Mouse (Mus musculus): Measurements from ENCODE around the gene A930004D18Rik. TPM values are rescaled to one million over a fixed set of nuclear protein-coding genes. Genes with fewer than 3 reads are reported as not detected.

The A930004D18Rik gene
- total RNA-seq, 2 experiments from 2014 or later, result not detected

DNA sequence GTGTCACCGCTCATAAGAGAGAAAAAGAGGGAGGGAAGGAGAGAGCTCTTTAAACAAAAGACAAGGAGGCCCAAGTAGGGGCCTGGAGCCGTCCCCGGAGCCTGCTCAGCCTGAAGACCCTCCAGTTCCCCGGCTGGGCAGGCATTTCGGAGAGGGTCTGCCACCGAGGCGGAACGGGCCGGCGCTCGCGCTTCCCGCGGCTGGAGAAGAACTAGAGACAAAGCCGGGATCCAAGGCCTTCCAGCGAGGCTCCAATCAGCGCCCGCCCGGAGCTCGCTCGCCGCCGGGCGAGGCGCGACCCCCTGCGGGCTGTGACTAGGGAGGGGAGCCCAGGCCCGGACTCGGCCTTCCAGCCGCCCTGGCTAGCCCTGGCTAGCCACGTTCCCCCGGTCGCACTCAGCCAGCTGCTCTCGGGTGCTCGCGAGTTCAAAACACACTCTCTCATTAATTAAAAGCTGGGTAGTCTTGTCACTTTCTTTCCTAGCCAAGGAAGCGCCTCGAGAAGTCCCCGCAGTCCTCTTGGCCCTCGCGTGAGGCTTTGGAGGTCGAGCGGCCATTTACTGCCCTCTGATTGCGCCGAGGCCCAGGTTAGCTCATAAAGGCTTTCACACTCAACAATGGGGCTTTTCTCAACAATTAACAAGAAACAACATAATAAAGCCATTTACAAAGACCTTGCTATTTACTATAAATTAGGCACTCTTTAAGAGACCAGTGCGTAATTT lies 2.2 kb upstream of the A930004D18Rik start:
- ATAC-seq (replicated peaks; ENCODE audit: low FRiP score, poor library complexity, severe bottlenecking), result no peak

DNA sequence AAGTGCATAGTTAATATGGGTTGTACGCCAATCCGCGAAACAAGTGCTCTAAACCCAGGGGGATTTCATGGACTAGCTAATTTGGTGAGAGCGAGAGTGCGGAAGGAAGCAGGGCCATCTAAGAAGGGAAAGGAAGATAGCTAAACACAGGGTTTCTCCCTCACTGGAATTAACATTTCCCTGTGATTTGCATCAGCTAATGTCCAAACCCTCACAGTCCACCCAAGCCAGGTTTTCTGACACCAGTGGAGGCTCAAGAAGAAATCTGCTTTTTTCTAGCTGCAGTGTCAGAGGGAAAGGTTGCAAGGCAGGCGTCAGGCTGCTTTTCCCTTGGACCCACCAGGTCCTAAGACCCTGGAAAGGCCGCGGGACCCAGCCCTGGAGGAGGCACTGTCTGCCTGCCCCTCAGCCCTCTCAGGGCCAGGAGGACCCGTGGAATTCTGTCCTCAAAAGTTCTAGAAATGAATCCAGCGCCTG lies 1.4 kb upstream of the A930004D18Rik start:
- ATAC-seq (replicated peaks; ENCODE audit: low FRiP score, poor library complexity, severe bottlenecking), result no peak

DNA sequence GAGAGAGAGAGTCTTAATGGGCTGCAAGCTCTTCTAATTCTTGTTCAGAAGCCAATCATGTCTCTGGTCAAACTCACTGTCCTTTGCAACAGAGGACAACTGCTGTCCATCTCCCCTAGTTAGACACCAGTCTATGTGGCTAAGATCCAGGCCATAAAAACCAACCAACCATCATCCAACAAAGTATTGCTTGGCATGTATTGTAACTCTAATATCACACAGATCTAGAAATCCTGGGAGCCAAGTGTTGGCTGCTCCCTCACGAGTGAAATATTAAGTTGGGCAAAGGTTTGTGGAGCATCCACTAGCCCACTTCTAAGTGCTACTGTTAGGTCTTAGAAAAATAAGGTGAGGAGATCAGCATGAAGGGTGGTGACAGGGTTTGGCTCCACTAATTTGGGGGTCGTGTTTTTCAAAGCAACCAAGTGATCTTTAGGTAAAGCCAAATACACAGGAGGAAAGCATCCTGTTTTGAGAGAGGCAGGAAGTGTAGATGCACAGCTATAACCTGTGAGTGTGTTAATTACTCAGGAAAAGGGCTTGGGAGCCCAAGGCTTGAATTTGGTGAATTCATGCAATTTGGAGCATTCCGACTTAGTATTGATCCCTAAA lies 710 bp upstream of the A930004D18Rik start:
- ATAC-seq (replicated peaks; ENCODE audit: low FRiP score, poor library complexity, severe bottlenecking), result no peak

DNA sequence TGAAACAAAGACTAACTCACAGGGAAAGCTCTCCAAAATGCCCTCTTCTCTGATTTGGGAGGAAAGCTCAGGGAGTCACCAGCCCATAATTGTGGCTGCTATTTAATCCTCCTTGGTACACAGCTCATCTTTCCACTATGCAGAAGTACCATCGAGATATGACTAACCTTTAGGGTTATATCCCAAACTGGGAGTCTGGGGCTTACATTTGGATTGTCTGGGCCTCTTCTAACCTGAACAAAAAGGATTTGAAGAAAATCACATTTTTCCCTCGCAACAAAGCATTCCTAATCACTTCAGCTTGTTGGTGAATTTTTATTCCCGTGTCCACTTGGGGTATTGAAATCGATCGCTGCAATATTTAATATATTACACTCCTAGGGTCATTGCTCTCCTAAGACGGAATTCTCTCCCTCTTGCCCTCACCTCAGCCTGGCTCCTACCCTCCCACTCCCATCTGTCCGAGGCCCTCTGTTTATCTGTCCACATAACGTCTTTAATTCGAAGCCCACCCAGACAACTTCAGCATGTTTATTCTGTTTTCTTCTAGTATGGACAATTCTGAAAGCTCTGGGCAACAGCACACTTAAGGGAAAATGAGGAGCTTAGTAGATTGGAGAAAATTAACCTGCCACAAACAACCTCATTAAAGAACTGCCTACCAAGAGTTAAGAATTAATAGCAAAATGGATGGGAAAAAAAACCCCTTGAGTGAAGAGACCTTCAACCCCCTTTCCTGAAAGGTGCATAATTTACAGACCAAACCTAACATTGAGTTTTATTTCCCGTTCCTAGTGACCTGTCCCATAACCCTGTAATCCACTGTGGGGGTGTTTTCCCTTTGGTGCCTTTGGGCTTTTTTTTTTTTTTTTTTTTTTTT lies 2.9 kb downstream of the A930004D18Rik start:
- no peak for ATAC-seq (replicated peaks; ENCODE audit: low FRiP score, poor library complexity, severe bottlenecking)

DNA sequence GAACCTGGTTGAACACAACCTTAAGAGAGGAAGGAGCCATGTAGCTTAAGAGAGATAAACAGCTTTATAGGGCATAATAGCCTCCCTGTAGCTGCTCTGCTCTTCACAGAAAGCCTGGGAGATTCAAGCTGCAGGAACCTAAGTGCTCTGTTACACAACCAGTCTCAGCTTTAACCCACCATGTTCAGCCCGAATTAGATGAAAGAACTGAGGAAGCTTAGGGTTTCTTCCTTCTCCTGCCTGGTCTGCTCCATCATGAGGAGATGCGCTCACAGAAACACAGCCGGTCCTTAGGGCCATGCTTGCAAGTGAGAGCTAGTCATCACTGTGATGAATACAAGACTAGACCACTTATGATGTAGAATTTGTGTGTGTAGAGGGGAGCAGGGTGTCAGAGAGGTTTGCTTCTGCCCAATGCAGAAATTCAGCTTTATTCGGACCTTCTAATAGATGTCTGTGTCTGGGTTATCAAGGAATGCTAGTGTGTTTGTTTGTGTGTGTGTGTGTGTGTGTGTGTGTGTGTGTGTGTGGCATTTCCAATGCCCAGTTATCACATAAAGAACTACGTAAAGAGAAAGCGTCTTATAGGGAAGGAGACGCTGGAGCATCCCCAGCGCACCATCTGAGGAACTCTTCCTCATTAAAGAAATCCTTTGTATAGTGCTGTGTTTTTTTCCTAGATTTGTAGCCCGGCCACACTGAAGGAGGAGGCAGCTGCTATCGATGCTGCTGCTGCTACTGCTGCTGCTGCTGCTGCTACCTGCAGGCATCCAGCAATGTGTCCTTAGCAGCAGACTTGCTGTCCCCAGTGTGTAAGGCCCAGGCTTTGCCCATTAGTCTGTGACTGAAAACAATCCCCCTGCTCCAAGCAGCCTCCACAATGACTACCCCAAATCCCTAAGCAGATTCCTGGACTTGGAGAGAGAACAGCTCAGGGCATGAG lies 4.1 kb downstream of the A930004D18Rik start:
- ATAC-seq (replicated peaks; ENCODE audit: low FRiP score, poor library complexity, severe bottlenecking), result no peak

DNA sequence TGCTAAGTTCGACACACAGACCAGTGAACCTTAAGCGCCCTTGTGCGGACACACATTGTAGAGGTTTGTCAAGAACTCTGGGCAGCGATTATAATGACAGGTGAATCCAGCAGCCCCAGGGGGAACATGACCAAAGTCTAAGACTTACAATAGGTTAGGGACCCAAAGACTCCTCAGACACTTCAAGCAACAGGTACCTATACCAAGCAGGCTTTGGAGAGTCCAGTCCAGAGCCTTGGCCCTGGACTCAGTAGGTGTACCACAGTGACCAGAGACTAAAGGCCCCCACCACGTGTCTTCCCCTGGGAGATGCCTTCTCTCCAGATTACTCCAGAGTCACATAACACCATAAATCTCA lies 5.0 kb downstream of the A930004D18Rik start:
- no peak for ATAC-seq (replicated peaks; ENCODE audit: low FRiP score, poor library complexity, severe bottlenecking)

DNA sequence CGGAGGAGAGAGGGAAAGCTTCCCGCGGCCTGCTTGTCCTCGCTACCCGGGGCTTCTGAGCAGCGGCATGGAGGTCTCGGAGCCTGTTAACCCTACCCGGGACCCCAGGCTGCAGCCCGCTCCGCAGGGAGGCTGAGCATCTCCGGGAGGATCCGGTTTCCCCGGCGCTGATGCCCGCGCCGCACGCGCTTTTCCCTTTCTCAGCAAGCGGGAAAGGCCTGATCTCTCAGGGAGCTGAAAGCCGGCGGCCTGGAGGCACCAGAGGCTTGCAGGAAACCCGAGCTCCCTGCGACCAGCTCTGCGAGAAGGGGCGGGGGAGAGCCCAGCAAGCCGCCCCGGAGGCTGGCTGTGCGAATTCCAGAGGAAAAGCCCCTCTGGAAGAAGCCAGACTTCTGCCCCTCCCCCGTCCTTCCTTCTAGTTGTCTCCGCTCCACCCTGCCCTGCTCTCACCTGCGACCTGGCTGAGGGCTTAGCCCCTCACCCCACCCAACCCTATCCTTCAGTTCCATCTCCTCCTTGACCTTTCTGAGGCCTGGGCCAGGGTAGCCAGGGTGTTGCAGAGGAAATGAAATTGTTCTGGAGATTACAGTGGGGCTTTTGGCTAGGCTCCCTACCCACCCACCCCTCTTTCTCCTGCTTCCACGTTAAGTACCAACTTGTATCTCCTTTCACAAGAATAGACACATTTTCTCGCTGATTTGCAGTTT lies 5.6 kb downstream of the A930004D18Rik start:
- no peak for ATAC-seq (replicated peaks; ENCODE audit: low FRiP score, poor library complexity, severe bottlenecking)

DNA sequence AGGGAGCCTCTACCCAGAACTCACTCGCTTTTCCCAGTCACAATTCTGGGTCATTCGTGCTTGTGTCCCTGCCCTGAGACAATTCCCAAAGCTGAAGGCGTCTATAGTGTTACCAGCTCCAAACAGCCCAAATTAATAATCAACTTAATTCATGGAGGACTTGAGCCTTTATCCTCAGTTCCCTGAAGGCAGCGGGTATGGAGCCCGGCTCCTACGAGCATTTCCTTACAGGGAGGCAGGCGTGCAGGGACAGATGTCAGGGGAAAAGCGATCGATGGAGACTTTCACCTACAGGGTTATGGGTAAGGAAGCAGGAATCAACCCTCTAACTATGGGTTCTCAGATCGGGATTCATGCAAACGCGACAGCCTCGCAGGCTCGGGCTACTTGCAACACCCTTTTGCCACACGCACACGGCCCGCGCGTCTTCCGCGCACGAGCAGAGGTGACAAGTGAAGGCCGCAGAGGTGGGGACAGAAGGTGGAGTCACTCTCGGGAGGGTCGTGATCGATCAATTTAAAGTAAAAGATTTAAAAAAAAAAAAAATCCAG lies 6.2 kb downstream of the A930004D18Rik start:
- no peak for ATAC-seq (replicated peaks; ENCODE audit: low FRiP score, poor library complexity, severe bottlenecking)

DNA sequence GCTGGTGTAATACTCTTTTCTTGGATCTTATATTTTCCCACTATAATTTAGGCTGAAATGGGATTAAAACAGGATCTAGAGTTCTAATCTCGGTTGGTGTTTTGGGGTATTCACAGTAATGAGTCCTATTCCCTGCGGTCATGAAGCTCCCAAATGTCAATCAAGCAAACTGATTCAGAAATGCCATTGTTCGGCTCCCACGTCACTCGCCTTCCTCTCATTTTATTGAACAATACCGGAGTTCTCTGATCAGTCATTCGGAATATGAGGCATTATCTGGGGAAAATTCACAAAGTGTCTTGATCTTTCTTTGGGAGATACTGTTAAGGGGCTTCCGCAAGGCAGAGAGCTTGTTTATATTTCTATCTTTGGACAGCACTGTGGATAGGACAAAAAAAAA lies 7.0 kb downstream of the A930004D18Rik start:
- no peak for ATAC-seq (replicated peaks; ENCODE audit: low FRiP score, poor library complexity, severe bottlenecking)

DNA sequence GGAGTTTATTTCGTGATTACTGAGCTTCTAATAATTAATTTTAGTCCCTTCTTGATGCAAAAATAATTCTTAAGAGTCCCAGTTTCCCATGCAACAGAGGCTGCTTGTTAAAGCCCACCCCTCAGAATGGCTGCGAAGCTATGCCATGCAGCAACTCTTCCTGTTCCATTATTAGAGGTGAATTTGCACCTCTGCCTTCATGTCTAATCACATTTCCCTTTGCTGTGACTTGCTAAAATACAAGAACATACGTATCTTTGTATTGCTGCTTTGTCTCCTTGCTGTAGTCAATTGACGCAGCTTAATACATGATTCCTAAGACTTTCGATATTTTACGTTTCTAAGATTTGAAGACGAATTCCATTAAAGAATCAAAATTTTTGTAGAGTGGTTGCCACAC lies 7.9 kb downstream of the A930004D18Rik start:
- ATAC-seq (replicated peaks; ENCODE audit: low FRiP score, poor library complexity, severe bottlenecking), result no peak

DNA sequence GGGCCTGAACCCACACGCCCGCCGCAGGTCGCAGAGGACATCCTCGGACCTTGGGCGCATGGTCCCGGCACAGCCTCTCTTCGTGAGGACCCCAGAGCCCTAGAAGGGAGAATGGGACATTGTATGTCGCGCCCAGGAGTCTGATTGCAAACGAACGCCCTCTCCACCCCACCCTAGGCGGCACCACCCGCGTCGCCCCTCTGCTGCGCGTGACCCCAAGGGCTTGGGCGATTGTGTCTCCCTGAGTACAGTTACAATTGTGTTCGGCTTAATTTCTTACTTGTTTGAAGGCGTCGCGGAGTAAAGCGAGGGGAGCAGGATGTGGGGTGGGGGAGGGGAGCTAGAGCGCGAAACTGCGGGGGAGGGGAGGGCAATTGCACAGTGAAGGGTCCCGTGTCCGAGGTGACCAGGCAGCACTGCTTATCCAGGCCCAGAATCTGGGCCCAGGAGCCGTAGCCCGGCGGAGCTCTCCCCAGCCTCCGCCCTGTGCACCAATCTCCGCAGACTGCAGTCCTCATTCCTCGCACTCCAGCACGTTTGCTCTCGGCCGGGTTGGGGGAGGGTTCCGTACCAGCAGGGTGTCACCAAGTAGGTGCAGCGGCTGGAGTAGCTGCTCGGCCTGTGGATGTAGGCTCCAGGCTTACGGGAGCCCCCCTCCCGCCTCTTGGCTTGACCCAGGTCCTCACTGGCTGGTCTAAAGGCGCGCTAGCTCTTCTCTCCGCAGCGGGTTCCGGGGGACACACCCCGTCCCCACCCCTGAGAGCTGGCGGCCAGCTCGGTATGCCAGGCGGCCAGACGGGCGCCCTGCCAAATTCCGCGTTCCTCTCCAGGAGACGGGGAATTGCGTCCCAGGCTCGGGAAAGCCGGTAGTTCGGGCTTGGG lies 9.2 kb downstream of the A930004D18Rik start:
- ATAC-seq (replicated peaks; ENCODE audit: low FRiP score, poor library complexity, severe bottlenecking), result peak; percentile 64

DNA sequence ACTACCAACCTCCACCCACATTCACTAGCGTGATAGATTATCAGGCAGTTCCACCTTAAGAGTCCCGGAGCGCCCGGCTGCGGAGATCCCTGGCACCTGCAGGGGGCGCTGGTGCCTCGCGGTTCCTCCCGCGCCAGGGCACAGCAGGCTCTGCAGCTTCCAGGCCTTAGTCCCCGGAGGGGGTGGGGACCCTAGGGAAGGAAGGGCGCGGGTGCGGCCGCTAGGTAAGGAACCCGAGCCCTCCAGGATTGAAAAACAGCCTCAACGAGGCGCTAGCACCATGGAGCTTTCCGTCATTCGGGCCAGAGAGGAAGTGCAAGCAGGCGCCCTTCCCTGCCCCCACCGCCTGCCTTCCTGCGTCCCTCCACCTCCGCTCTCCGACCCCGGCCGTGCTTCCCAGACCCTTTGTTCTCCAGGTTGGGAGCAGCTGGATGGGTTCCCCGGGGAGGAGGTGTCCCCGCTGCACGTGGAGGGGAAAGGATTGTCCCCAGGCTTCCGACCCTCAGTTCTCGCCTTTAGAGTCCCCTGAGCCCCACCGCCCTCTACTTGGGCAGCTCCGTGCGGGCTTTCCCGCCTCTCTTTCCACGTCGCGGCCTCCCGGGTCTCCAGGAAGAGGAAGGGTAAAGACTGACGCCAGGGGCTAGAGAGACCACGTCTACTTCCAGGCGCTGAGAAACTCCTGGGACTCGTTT lies 9.9 kb downstream of the A930004D18Rik start:
- peak; percentile 90 for ATAC-seq (replicated peaks; ENCODE audit: low FRiP score, poor library complexity, severe bottlenecking)

DNA sequence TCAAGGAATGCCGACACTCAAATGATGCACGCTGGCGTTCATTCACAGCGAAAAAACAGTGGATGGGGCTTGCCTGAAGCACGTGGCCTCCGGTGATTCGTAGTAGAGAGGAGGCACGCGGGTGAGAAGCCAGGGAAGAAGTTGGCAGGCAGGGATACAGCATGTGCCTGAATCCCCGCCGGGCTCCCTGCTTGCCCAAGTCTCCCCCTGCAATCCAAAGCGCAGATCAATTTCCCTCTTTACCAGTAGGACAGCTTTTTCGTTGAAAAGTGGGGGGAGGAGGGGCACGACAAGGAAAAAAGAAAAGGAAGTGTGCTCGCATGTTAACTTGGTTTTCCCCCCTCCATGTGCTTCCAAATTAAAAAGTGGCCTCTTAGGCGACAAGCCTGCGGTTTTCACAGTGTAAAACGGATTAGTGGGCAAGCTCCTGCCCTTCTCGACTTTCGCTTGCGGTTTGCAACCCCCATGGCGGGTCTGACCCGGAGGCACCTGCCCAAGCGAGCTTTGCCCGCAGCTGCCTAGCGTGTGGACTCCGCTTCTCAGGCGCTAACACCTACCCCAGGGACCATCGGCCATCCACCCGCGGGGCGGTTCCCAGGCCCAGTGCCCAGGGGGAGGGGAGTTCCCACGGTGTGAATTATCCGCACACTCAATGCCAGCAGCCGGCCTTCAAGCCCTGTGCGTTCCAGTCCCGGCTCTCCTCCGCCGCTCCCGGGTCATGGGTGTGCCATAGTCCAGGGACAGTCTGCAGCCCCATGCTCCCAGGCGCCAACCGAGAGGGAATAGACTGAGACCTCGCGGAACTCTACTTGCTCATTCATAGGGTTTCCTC lies 11.2 kb downstream of the A930004D18Rik start:
- ATAC-seq (replicated peaks; ENCODE audit: low FRiP score, poor library complexity, severe bottlenecking), result no peak

DNA sequence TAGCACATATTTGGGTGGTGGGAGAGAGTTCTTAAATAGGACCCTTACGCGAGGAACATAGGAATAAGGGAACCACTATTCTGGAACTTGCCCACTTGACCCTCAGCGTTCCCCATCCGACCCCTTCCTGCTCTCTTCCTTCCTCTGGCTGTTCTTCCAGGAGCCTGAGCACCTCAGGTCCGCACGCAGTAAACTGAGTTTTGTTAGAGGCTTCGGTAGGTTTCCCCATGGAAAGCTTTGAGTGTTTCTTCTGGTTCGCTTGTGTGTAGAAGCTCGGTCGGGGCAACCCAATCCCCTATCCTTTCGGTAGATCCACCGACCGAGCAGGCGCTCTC lies 11.8 kb downstream of the A930004D18Rik start:
- ATAC-seq (replicated peaks; ENCODE audit: low FRiP score, poor library complexity, severe bottlenecking), result no peak

DNA sequence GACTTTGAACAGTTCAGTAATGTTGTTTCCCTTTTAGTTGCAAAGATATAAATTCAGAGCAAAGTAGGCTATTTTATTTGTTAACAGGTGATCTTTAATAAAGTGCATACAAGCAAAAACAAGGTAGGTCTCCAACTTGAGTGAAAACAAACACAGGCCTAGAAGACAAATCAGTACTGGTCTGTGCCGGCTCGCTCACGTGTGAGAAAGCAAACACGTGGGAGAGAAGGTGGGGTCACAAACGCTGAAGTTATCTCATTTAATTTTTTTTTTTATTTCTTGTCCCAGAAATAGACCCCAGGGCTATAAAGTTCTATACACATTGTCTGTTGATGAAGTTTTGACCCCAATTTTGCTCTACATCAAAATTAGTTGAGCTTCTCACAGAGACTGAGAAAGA lies 12.4 kb downstream of the A930004D18Rik start:
- ATAC-seq (replicated peaks; ENCODE audit: low FRiP score, poor library complexity, severe bottlenecking), result no peak

DNA sequence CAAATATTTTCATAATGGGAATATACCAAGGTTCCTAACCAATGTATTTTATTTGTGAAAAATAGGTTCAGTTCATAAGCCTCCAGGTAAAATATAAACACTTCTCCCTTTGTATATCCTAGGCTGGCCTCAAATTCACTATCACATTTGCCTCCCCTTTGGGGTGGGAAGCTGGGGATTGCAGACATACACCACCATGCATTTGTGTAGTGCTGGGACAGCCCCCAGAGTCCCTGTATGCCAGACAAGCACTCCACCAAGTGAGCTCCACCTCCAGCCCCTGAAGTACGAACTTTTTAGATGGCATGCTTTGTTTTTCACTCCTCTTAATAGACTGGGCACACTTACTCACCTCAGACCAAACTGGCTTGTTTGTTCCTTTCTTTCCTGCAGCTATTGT lies 14.7 kb downstream of the A930004D18Rik start:
- no peak for ATAC-seq (replicated peaks; ENCODE audit: low FRiP score, poor library complexity, severe bottlenecking)

DNA sequence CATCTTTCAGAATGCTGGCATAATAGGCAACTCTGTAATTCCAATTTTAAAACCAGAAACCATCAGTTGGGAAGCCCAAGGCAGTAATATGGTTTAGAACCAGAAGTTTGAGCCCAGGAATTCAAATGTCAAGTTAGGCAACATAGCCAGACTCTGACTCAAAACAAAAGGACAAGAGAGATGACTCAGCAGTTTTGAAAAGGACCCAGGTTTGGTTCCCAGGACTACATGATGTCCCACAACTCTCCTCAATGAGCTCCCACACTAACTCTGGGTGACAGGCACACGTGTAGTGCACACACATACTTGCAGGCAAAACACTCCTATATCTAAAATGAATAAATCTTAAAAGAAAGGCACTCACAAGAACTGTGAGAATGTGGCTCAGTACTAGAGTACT lies 18.4 kb downstream of the A930004D18Rik start:
- no peak for ATAC-seq (replicated peaks; ENCODE audit: low FRiP score, poor library complexity, severe bottlenecking)
